Mouse (Mus musculus) cerebellum, adult 11-12 months (tissue): ENCODE results near the gene Creld2.

Source experiments
- DNase-seq: peaks from one replicate; pipeline ENCODE4 v3.0.0; 2022

The Creld2 gene

DNA sequence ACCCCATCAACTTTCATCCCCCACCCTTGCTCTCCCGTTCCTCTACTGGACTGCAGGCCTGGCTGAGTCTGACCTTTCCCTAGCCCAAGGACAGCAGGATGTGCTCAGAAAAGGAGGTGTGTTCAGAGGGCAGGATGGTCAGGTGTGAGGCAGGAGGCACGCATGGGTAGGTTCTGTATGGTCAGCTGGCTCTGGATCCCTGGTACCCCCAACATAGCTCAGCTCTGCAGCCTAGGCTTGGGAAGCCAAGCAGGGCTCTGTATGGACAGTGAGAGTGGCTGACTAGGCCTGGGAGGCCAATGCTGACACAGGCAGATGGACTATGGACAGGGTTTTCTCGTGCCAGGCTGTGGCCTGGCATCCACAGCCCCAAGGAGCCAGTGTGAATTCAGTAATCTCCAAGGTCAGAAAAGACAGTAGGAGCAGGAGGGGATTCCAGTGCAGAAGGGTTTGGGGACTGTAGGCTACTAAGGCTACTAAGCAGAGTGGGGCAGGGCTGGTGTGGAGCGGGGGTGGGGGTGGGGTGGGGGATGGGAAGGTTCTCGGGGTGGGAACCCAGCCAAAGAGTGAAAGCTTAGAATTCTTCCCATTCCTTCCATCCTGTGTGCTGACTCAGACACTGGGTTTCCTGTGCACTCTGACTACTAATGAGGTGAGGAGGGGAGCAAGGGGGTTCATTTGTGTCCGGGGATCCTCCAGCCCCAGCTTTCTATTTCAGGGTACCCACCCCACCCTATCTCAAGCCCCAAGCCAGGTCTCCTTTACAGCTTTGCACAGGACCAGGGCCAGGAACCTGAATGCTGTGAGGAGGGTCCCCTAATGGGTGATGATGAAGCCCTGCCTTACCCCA, 34.9 kb downstream of the Creld2 start:
- peak; percentile 72 for DNase-seq

DNA sequence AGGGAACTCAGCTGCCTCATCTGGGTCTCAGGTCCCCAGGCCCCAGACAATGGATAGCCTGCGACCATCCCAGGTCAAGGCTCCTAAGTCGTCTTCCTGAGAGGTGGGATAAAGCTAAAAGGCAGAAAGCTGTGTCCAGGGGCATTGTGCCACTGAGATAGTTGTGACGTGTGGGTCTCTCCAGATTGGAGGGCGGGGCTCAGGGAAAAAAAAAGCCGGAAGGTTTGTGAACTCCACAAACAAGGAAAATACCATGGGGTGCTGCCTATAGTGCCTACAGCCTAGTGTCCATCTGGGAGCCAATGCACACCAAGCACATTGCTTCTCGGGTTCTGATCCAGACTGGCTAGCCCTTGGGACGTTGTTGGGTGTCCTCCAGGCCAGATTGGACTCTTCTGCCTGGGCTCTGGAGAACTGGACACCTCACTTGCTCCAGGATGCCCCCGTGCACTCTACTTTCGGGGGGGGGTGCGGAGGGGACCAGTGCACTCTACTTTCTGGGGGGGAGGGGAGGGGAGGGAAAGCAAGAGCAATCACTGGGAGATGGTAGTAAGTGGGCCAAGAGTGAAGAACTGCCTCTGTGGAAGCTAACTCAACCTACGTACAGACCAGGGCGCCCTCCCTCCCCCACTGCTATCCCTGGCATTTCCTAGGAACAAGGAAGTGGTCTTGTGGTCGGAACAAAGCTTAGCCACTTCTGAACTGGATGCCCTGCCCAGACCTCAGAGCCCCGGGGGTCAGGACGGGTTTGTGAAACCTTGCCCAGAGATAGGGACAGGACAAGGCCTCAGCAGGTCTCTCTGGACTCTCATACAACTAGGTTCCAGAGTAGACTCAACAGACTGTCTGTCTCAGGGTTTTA, 35.8 kb downstream of the Creld2 start:
- DNase-seq = peak; percentile 57

DNA sequence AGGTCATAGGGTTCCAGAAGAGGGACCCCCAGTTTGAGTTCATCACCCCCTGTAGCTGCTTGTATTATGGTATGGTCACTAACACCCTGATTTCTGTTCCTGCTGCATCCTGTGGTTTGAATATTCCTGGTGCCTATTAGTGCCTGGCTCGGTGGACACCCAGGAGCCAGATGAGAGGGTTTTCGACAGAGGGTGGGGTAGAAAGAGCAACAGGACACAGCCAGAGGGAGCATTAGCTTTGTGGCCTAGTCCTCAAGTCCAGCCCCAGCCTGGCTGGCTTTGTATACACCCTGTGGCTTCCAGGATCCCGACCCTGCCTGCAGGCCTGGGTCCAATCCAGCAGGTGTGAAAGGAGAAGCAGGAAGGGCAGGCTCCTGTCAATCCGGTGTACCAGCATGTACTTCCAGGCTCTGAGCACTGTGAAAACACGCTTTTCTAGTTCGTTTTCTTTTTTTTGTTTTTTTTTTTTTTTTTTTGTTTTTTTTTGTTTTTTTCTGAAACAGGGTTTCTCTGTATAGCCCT, 36.5 kb downstream of the Creld2 start:
- DNase-seq = peak; percentile 52

DNA sequence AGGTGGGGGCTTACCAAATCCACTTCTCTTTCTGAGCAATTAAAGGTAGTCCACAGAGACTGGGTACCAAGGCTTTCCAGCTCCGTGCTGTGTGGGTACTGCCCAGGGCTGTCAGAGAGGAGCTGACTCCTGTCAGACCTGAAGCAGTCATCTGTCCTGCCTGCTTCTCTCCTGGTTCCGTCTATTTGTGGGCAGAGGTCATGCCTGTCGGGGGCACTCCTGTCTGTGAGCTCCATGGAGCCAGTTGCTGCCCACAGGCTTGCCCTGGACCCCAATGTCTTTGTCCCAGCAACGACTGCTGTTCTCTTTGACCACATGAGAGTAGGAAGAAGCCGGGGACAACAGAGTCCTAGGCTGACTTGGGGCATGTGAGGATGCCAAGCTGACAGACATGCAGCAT, 37.2 kb downstream of the Creld2 start:
- peak; percentile 40 for DNase-seq

DNA sequence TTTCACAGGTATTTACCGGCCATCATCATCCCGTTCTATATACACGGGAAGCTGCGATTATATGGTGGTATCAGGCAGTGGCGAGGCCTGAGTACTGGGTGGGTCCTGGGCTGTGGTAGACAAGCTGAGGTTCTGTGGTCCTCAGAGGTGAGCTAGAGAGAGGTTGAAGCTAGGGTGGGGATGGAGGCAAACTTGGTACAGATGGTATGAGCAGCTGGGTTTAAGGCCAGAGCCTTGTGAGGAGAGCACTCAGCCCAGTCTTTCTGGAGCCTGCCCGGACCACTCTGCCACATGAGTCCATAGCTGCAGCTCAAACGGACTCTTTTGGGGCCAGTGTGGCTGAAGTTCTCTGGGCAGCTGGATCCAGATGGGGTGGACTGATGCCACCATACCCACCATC, 37.9 kb downstream of the Creld2 start:
- DNase-seq = peak; percentile 48

DNA sequence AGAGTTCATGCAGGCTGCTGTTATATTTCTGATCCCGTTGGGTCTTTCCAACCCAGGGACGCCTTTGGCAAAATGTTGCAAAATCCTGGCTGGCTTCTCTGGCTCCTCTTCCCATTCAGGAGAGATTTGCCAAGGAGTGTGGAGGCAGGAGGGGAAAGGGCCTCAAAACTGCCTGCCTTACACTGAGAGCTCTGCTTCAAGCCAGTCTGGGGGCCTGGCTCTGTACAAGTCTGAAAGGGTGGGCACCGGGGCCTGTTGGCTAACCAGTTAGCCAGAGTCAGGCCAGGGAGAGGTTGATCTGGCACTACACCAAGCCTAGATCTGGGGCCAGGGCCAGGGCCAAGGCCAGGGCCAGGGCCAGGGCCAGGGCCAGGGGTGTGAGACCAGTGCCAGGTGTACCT, 38.7 kb downstream of the Creld2 start:
- DNase-seq = peak; percentile 81

DNA sequence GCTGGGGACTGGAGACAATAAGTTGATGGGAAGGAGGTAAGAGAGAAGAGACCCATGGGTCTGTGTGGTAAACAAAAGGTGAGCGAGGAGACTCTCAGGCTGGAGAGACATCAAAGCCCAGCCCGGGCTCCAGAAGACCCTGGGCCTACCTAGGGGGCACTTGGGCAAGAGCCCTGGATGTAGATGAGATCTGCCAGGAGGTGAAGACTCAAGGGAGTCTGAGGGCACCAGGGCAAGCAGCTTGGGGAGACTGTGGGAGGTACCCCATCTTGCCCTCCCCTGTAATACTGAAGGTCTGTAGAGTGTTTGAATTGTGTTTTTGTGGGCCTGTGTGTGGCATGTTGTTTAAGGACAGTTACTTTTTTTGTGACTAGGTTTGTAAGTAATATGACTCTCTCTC, 39.3 kb downstream of the Creld2 start:
- DNase-seq = no peak

DNA sequence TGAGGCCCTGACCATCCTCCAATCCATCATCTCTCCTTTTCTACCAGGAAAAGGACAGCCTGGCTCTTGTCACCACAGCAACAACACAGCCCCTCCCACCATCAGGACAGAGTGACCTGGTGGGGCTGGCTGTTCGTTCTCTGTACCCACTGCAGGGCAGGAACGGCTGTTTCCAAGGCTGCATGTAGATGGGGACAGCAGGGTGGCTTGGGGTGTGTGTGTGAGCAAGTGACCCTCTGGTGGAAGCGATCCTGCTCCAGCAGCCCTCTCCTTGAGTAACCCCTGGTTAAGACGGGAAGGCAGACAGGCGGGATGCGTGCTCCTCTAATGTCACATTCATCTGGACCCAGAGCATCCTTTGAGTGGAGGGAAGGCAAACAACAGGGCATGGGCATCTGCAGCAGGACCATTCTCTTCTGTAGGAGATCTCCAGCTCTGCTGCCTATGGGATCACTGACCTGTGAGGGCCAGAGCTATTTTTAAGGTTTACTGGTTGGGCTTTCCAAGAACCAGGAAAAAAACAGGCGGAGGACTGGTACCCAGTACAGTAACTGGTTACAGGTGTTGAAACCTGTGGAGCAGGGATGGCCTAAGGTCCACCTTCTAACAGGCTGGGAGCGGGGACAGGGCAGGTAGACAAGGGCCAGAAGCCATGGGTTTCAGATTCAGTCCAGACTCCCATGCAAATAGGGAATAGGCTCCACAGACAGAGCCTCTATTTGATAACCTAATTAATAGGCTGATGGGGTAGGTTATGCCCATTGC, 39.9 kb downstream of the Creld2 start:
- DNase-seq = peak; percentile 52

DNA sequence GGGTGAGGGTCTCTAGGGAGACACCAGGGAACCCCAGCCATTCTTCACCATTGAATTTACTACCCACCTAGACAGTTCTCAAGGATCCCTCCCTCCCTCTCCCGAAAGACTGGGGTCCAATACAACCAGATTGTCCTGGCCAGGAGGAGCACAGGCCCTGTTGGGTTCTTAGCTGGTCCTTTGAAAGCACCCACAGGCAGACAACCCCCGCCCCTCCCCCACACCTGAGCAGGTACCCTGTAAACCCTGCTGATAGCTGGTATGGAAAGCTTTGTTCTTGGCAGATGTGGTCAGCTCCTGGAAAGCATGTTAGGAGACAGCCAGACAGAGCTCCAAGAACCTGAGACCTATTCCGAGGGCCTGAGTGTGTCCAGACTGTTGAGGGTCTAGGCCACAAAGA, 41.3 kb downstream of the Creld2 start:
- peak; percentile 80 for DNase-seq

DNA sequence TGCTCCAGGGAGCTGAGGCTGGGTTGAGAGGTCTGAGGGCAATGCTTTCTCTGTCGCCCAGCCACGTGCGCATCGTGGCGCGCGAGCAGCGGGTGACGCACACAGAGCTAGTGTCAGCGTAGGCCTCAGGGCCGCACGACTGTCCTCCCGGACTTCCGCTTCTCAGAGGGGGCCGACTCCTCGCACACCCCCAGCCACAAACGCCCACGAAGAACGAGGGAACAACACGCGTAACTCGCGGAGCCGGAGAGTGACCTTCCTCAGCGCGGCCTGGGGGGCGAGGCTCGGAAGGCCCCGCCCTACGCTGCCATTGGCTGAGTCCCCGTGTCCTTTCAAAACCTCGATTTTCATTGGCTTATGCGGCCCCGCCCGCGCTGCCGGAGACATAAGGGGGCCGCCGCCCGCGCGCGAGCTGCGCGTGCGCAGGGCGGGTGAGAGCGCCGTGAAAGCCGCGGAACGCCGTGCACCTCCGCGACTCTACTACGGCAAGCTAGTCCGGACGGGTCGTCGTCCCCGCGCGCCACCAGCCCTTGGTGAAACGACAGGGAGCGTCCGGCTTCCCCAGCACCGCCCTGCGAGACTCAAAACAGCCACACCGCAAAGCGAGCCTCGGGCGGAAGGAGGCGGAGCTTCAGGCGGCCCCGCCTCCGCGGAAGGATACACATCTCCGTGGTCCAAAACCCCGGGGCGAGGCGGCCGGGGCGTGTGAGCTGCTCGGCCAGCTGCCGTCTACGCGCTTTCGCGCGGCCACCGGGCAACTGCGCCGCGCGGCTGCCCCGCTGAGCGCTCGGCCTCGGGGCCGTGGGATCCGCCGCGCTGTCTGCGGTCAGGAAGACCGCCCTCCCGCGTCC, 42.6 kb downstream of the Creld2 start, which contains the start of gene Pim3:
Gene Pim3, plus strand, starts transcription at position 415 of the 851 bp plus-strand sequence.
- peak; percentile 99 for DNase-seq

DNA sequence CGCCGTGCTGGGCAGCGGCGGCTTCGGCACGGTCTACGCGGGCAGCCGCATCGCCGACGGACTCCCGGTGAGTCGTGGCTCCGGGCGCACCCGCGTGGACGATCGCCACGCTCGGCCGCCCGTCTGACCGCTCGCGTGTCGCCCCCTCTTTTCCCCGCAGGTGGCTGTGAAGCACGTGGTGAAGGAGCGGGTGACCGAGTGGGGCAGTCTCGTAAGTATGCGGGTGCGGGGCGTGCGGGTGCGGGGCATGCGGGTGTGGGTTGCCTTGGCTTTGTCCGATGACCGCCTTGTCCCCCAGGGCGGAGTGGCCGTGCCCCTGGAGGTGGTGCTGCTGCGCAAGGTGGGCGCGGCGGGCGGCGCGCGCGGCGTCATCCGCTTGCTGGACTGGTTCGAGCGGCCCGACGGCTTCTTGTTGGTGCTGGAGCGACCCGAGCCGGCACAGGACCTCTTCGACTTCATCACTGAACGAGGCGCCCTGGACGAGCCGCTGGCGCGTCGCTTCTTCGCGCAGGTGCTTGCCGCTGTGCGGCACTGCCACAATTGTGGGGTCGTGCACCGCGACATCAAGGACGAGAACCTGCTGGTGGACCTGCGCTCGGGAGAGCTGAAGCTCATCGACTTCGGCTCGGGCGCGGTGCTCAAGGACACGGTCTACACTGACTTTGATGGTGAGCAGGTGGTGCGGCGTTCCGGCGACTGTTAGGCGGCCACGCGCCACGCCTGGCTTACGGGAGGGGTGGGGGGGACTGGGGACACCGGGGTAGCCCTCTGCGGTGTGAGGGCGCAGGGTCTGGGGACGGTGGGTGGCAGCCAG, 43.6 kb downstream of the Creld2 start:
- DNase-seq = peak; percentile 83

DNA sequence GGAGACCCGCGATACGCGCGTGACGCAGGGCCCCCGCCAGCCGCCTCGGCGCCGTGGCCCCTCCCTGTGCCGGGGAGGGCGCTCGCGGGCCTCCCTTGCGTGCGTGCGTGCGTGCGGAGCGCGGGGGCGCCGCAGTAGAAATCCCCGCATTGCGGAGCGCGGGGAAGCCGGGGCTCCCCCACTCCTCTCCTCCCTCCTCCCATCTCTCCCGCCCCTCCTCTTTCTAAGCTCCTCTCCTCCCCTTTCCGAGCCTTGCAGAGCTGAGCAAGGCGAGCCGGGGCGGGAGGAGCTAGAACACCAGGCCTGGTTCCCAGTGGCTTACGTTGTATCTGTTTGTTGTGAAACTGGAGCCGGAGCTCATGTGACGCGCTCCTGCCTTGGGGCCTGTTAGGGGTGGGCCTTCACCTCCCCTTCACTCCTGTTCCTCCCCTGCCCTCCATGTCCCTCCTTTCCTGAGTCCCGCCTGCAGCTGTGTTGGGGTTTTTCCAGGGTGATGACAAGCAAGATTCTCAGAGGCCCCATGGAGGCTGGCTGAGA, 44.3 kb downstream of the Creld2 start:
- peak; percentile 91 for DNase-seq

DNA sequence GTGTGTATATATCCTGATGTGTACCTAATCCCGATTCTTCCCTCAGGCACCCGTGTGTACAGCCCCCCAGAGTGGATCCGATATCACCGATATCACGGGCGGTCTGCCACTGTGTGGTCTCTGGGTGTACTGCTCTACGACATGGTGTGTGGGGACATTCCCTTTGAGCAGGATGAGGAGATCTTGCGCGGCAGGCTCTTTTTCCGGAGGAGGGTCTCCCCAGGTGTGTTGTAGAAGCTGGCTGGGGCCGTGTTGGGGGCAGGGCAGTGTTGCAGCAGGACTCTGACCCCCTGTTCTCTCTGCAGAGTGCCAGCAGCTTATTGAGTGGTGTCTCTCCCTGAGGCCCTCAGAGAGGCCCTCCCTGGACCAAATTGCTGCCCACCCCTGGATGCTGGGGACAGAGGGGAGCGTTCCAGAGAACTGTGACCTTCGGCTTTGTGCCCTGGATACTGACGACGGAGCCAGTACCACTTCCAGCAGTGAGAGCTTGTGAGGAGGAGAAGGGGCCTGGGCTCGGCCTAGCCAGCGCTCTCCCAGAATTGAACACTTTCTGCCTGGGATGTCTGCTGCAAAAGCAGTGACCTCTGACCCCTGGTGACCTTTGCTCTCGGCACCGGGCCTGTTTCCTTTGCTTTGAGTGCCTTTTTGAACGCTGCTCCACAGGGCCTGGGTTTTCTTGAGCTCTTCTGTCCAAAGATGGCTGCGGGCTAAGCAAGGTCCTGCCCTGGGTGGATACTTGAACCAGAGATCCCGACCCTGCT, 45.0 kb downstream of the Creld2 start:
- peak; percentile 82 for DNase-seq

DNA sequence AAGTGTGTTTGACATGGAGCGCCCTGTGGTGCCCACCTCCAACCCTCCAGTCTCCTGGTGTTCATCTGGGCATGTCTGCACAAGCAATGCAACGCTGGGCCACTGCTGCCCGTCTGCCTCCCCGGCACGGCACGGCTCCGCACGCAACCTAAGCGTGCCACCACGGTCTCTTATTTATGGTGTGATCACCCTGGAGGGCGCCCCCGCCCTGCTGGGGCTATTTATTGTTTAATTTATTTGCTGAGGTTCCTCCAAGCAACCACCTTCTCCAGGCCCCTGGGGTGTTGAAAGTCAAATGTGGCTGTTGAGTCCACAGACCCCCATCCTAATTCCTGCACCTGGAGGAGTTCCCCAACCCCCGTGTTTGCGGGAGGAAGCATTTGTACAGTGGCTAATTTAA, 45.6 kb downstream of the Creld2 start:
- peak; percentile 68 for DNase-seq

DNA sequence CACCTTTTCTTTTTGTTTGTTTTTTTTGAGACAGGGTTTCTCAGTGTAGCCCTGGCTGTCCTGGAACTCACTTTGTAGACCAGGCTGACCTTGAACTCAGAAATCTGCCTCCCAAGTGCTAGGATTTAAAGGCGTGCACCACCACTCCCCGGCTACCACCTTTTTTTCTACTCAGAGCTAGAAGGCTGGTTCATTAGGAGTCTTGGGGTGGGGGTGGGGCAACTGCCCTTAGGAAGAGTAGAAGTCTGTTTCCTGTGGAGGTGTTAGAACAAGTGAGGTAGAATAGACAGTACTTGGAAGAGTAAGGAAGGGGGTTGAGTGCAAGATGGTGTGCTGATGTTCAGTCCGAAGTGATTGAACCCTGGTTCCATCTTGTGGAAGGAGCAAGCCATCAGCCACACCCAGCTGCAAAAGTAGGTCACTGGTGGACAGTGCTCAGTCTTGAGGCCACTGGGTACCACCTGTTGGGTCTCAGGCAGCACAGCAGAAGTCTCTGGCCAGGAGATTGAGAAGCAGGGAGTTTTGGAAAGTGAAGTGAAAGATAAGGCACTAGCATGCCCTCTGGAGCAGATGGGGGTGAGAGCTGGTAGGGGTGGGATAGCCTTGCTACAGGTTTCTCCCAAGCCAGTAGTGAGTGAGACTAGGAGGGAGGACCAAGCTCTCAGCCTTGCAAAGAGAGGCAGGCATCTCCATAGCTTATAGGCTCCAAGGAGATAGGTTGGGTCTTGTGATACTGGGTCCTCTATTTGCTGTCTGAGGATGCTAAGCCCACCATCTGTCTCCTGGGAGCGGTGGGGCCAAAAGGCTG, 46.6 kb downstream of the Creld2 start:
- DNase-seq = peak; percentile 55

DNA sequence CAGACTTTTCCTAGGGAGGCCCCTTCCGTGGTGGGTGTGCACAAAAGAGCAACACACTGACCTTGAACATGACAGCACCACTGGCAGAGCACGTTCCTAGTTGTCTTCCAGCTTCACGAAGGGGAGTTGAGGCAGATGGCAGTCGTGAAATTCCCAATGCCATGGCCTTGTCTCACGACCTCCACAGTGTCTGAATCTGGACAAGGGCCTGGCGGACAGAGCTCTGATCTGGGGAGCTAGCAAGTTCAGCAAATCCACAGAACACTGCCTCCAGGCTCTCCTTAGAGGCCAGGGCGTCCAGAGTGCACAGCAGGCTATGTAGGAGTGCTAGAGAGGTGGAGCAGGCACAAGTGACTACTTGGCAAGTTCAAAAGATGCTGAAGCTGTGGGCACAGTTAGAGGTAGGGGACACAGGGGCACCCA, 47.5 kb downstream of the Creld2 start:
- DNase-seq = peak; percentile 44

DNA sequence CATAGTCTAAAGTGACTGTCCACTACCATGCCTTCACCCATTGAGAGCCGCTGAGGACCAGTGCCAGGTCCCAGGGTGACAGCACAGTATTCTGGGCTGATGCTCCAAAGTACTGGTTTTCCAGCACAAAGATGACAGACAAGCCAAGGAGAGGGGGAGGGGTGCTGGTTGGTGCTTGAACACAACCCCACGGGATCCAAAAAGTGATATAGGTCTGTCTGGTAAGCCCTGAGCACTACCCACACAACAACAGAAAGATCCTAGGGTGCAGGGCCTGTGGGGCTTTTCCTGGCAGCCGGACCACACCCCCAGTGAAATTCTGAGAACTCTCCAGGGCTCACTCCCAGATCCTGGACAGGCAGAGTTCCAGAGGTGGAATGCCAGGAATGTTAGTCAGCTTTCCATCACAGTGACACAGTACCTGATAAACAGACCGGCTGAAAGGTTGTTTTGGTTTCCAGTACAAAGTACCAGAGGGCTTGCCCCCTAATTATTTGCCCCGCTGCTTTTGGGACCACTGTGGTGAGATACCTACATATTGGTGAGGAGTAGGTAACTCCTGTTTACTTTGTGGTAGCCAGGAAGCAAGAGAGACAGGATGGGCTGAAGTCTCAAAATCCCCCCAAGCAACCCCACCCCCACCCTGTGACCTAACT, 48.0 kb downstream of the Creld2 start:
- peak; percentile 57 for DNase-seq

DNA sequence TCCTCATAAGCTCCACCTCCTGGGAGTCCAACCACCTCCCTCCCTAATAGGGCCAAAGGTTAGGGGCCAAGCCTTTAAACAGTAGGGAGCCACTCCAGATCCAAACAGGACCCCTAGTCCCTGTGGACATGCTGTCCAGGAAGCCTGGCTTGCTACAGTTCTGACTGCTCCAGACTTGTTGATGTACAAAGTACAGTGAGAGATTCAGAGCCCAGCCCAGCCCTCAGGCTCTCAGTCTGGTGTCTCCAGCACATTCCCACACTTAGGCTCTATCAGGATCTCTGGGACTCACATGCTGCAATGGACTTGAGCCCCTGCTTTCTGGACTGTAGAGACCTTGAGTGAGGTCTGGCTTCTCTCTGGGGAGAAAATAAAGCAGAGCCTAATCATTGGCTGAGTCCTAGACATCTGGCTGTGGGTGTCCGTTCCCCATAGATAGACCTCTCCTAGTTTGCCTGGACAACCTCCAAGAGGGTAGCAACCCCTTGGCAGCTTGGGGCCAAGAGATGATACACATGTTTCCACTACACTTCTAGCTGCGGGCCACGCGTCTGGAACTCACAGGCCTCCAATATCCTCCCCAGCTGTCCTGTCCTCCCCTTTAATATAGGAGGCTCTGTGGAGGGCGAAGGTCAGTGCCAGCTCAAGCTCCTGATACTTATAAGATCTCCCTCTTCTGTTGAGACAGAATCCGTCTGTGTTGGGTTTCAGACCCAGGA, 48.7 kb downstream of the Creld2 start:
- DNase-seq = peak; percentile 26
